Mouse (Mus musculus): ENCODE measurements around the gene Cadps. TPM values are rescaled to one million over a fixed set of nuclear protein-coding genes. Genes with fewer than 3 reads are reported as not detected.

The Cadps gene
- 1.2 TPM in 1 of 2 replicates, not detected in the other for polyA plus RNA-seq (2012; rRNA removed; ENCODE audit: low replicate concordance)

DNA sequence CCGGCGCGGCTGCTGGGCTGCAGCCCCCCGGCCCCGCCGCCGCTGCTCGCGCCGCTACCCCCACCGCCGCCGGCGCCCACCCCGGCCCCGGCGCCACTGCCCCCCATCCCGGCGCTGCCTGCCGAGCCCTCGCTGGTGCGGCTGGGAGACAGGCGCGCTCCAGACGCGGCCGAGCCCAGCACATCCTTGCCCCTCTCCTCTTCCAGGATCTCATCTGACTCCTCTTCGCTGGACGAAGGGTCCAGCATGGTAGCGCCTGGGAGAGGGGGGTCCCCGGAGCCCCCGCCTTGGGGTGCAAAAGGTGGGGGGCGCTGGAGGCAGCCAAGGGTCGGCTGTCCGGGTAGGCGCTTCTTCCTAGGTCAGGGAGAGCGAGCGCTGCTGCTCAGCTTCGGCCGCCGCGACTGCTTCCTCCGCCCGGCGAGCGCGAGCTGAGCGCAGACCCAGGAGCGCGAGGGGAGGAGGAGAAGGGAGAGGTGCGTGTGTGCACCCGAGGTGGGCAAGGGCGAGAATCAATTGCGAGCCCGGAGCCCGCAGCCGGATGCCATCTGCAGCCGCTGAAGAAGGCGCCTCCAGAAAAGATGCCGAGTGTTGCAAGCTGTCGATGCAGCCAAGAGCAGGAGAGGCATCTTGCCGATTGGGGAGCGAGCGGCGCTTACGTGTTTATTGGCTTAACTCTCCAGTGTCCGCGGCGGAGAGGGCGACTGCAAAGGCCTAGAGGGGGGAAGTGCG is at the start of gene Cadps:
Gene Cadps, minus strand, starts transcription at position 589 of the 729 bp plus-strand sequence.

DNA sequence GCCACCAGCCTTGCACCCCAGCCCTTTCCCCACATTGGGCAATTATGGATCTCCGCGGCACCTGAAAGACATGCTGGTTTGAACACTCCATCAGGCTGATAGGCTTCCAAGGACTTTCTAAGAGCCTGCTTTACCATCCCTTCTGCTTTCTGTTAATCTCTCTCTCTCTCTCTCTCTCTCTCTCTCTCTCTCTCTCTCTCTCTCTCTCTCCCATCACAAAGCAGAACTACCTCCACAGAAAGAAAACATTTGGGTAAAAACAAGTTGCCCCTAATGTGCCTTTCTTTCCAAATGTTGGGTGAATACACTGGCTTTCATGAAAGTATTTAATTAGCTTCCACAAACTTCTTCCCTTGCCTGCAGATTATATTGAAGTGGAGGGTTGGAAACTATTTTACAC is 474.8 kb downstream of the Cadps start, which contains the start of gene Fezf2:
Gene Fezf2, minus strand, starts transcription at position 101 of the 400 bp plus-strand sequence.

